Mouse (Mus musculus): ENCODE measurements around the gene Carf. TPM values are rescaled to one million over a fixed set of nuclear protein-coding genes. Genes with fewer than 3 reads are reported as not detected.
"Not testable (repeated sequence)": the region's sequence is repeated elsewhere in the genome, so short reads cannot be mapped to it uniquely, and the experiment has no call there.

Gene Carf
- 5.7 and 5.9 TPM in 2 replicates for polyA plus RNA-seq (2014; fragmentation: Nextera tagmentation; extraction: Ambion mirVana)

DNA sequence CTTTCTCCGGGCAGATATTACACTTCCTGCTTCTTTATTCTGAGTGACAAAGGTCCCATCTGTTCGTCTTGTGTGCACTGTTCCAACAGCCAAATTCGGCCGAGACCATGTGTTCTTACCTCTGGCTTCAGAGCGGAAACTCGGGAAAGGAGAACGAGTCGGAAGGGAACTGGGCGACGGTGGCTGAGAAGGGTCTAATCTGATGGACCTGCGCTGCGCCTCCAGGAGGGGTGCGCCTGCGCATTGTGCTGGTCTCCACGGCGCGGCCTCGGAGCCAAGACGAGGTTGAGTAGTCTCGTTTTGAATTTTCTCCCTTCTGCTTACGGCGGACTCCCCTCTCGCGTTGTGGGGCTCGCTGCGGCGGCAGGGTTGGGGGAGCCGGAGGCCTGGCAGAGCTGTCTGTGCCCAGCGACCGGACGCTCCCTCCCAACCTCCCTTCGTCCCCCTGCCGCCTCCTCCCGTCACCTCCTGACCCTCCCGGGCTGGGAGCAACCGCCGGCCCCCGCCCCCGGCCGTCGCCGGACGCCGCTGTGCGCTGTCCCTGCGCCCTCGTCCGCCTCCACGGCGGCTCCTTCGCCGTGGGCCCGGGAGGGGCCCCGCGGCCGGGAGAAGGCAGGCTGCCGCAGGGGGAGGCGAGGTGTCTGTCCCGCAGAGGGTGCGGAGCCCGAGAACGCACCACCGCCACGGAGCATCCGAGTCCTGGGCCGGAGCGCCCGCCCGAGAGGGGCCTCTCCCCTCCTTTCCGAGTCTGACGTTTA lies at the start of gene Carf, which contains the start of gene Wdr12:
Gene Carf (plus strand): TSS at position 224 of the 758 bp plus-strand sequence.
Gene Wdr12 (minus strand): TSS at position 622 of the 758 bp plus-strand sequence.
- Histone ChIP-seq H3K36me3 (ENCODE audit: control insufficient read depth, insufficient read depth, low read length) (no peaks in the 10 kb centered on the region), H3K4me2 (replicated peaks; ENCODE audit: low read depth, low read length) (peak within 1 kb of the TSS; percentile 66), H3K4me3 (ENCODE audit: low read depth, low read length) (peak within 1 kb of the TSS; percentile 61), H3K9ac (ENCODE audit: low read depth, low read length) (peak within 1 kb of the TSS; percentile 77), H3K27ac (ENCODE audit: low read depth, low read length) (peak within 1 kb of the TSS; percentile 90), H3K27me3 (ENCODE audit: control insufficient read depth, insufficient read depth, low read length) (no peaks in the 10 kb centered on the region), H3K9me3 (ENCODE audit: control insufficient read depth, low read length) (no peaks in the 10 kb centered on the region), H3K4me1 (replicated peaks; ENCODE audit: control insufficient read depth, insufficient read depth, low read length) (no peaks in the 10 kb centered on the region)
- peak; percentile 98 for ATAC-seq (ENCODE audit: low FRiP score)
- peak; percentile 97 for DNase-seq (ENCODE audit: low spot score)
- WGBS, result 1% methylated on average over 60 of the region's 71 CpGs

DNA sequence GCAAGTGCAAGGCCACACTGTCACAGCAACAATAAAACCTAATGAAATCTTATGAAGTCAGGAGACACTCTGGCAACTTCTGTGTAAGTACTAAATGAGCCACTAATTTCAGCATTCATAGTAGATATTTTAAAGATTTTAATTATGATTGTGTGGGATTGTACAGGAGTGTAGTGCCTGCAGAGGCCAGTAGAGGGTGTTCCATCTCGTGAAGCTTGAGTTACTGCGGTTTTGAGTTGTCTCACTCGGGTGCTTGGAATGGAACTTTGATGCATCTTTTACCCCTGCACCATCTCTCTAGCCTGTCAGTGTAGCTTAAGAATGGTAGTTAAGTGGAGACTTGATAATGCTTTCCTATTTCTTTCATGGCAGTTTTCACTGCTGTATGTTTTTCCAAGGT lies 43.4 kb upstream of the Carf start:
- Histone ChIP-seq H3K4me2 (replicated peaks; ENCODE audit: low read depth, low read length) (no peak overlapping the region), H3K9me3 (ENCODE audit: control insufficient read depth, low read length) (no peaks in the 10 kb centered on the region), H3K27ac (ENCODE audit: low read depth, low read length) (no peak overlapping the region), H3K36me3 (ENCODE audit: control insufficient read depth, insufficient read depth, low read length) (no peaks in the 10 kb centered on the region), H3K4me3 (ENCODE audit: low read depth, low read length) (no peak overlapping the region), H3K9ac (ENCODE audit: low read depth, low read length) (no peak overlapping the region), H3K4me1 (replicated peaks; ENCODE audit: control insufficient read depth, insufficient read depth, low read length) (no peaks in the 10 kb centered on the region), H3K27me3 (ENCODE audit: control insufficient read depth, insufficient read depth, low read length) (no peaks in the 10 kb centered on the region)
- 34% methylated on average over 3 of the region's 3 CpGs for whole genome bisulfite sequencing
- DNase-seq (ENCODE audit: low spot score) (no peak), ATAC-seq (ENCODE audit: low FRiP score) (no peak)

GRCm38 (mm10) chr1:60056310-60056709 lies 41.7 kb upstream of the Carf start:
- no peaks in the 10 kb centered on the region for H3K27me3 ChIP-seq (ENCODE audit: control insufficient read depth, insufficient read depth, low read length)
- 84% methylated on average over 3 of the region's 3 CpGs for WGBS
- H3K9ac ChIP-seq (ENCODE audit: low read depth, low read length), result no peak overlapping the region
- ATAC-seq (ENCODE audit: low FRiP score) (no peak), DNase-seq (ENCODE audit: low spot score) (no peak)
- H3K36me3 ChIP-seq (ENCODE audit: control insufficient read depth, insufficient read depth, low read length), result no peaks in the 10 kb centered on the region
- no peaks in the 10 kb centered on the region for H3K4me1 ChIP-seq (replicated peaks; ENCODE audit: control insufficient read depth, insufficient read depth, low read length)
- no peak overlapping the region for H3K4me3 ChIP-seq (ENCODE audit: low read depth, low read length)
- H3K4me2 ChIP-seq (replicated peaks; ENCODE audit: low read depth, low read length), result no peak overlapping the region
- no peaks in the 10 kb centered on the region for H3K9me3 ChIP-seq (ENCODE audit: control insufficient read depth, low read length)
- no peak overlapping the region for H3K27ac ChIP-seq (ENCODE audit: low read depth, low read length)

DNA sequence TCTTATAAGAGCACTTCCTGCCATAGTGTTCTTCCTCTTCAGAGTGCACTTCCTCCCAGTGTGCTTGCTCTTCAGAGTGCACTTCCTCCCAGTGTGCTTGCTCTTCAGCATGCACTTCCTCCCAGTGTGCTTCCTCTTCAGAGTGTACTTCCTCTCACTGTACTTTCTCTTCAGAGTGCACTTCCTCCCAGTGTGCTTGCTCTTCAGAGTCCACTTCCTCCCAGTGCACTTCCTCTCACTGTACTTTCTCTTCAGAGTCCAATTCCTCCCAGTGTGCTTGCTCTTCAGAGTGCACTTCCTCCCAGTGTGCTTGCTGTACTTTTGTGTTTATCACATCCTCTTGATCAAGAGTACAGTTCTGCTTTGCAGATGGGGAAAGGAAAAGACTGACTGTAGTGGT lies 27.3 kb upstream of the Carf start:
- not testable (repeated sequence) for ATAC-seq (ENCODE audit: low FRiP score); H3K9ac ChIP-seq (ENCODE audit: low read depth, low read length); H3K27me3 ChIP-seq (ENCODE audit: control insufficient read depth, insufficient read depth, low read length); DNase-seq (ENCODE audit: low spot score); H3K9me3 ChIP-seq (ENCODE audit: control insufficient read depth, low read length); H3K36me3 ChIP-seq (ENCODE audit: control insufficient read depth, insufficient read depth, low read length); H3K4me3 ChIP-seq (ENCODE audit: low read depth, low read length); H3K27ac ChIP-seq (ENCODE audit: low read depth, low read length); H3K4me1 ChIP-seq (replicated peaks; ENCODE audit: control insufficient read depth, insufficient read depth, low read length); H3K4me2 ChIP-seq (replicated peaks; ENCODE audit: low read depth, low read length)

- no peaks in the 10 kb centered on the region for H3K27me3 ChIP-seq (ENCODE audit: control insufficient read depth, insufficient read depth, low read length)
- no peaks in the 10 kb centered on the region for H3K36me3 ChIP-seq (ENCODE audit: control insufficient read depth, insufficient read depth, low read length)
- WGBS, result 71% methylated on average over 2 of the region's 2 CpGs
- H3K4me1 ChIP-seq (replicated peaks; ENCODE audit: control insufficient read depth, insufficient read depth, low read length), result no peaks in the 10 kb centered on the region
- no peak overlapping the region for H3K9ac ChIP-seq (ENCODE audit: low read depth, low read length)
- DNase-seq (ENCODE audit: low spot score) (no peak), ATAC-seq (ENCODE audit: low FRiP score) (no peak)
- no peak overlapping the region for H3K4me2 ChIP-seq (replicated peaks; ENCODE audit: low read depth, low read length)
- no peak overlapping the region for H3K27ac ChIP-seq (ENCODE audit: low read depth, low read length)
- no peaks in the 10 kb centered on the region for H3K9me3 ChIP-seq (ENCODE audit: control insufficient read depth, low read length)
- H3K4me3 ChIP-seq (ENCODE audit: low read depth, low read length), result no peak overlapping the region
Measured at GRCm38 (mm10) chr1:60074935-60075334, 23.1 kb upstream of the Carf start.

- no peak for ATAC-seq (ENCODE audit: low FRiP score)
- H3K4me1 ChIP-seq (replicated peaks; ENCODE audit: control insufficient read depth, insufficient read depth, low read length), result no peaks in the 10 kb centered on the region
- no peak for DNase-seq (ENCODE audit: low spot score)
- H3K9me3 ChIP-seq (ENCODE audit: control insufficient read depth, low read length), result no peaks in the 10 kb centered on the region
- 87% methylated on average over 3 of the region's 3 CpGs for WGBS
- no peak overlapping the region for H3K27ac ChIP-seq (ENCODE audit: low read depth, low read length)
- H3K4me3 ChIP-seq (ENCODE audit: low read depth, low read length), result no peak overlapping the region
- H3K4me2 ChIP-seq (replicated peaks; ENCODE audit: low read depth, low read length), result no peak overlapping the region
- H3K9ac ChIP-seq (ENCODE audit: low read depth, low read length), result no peak overlapping the region
- H3K27me3 ChIP-seq (ENCODE audit: control insufficient read depth, insufficient read depth, low read length), result no peaks in the 10 kb centered on the region
- no peaks in the 10 kb centered on the region for H3K36me3 ChIP-seq (ENCODE audit: control insufficient read depth, insufficient read depth, low read length)
Measured at GRCm38 (mm10) chr1:60075590-60075989, 22.5 kb upstream of the Carf start.

- DNase-seq (ENCODE audit: low spot score) (no peak), ATAC-seq (ENCODE audit: low FRiP score) (no peak)
- no peak overlapping the region for H3K4me2 ChIP-seq (replicated peaks; ENCODE audit: low read depth, low read length)
- H3K4me3 ChIP-seq (ENCODE audit: low read depth, low read length), result no peak overlapping the region
- H3K36me3 ChIP-seq (ENCODE audit: control insufficient read depth, insufficient read depth, low read length), result no peaks in the 10 kb centered on the region
- no peaks in the 10 kb centered on the region for H3K9me3 ChIP-seq (ENCODE audit: control insufficient read depth, low read length)
- H3K27ac ChIP-seq (ENCODE audit: low read depth, low read length), result no peak overlapping the region
- 88% methylated on average over 6 of the region's 6 CpGs for whole genome bisulfite sequencing
- no peaks in the 10 kb centered on the region for H3K4me1 ChIP-seq (replicated peaks; ENCODE audit: control insufficient read depth, insufficient read depth, low read length)
- H3K27me3 ChIP-seq (ENCODE audit: control insufficient read depth, insufficient read depth, low read length), result no peaks in the 10 kb centered on the region
- no peak overlapping the region for H3K9ac ChIP-seq (ENCODE audit: low read depth, low read length)
Measured at GRCm38 (mm10) chr1:60076411-60076810, 21.6 kb upstream of the Carf start.

DNA sequence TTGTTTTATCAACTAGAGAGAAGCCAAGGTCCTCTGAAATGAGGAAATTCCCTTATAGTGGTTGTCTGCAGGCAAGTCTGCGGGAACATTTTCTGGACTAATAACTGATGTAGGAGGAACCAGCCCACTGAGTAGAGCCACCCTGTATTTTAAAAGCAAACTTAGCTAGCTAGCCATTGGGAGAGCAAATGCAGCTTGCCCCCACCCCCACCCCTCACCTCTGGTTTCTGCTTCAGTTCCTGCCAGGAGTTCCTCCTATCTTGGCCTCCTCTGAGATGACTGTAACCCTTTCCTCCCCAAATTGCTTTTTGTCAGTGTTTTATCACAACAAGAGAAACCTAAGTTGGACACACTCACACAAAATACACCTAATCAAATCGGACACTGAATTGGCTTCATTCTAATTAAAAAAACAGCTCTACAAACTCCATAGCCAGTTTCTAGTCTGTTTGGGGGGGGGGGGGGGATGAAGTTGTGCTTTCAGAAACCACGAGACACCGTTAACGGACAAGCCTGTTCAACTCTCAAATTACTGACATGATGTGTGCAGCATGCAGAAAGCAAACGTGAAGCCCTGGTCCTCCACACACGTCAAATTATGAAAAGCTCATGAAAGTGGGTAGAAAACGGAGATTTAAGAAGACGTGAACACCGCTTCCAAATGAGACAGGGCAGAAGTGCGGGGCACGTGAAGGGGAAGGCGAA lies 1.3 kb upstream of the Carf start:
- no peak overlapping the region for H3K27ac ChIP-seq (ENCODE audit: low read depth, low read length)
- H3K9ac ChIP-seq (ENCODE audit: low read depth, low read length), result peak overlapping the region; percentile 52
- H3K27me3 ChIP-seq (ENCODE audit: control insufficient read depth, insufficient read depth, low read length), result no peaks in the 10 kb centered on the region
- ATAC-seq (ENCODE audit: low FRiP score) (no peak), DNase-seq (ENCODE audit: low spot score) (peak; percentile 25)
- H3K4me1 ChIP-seq (replicated peaks; ENCODE audit: control insufficient read depth, insufficient read depth, low read length), result no peaks in the 10 kb centered on the region
- H3K4me2 ChIP-seq (replicated peaks; ENCODE audit: low read depth, low read length), result peak overlapping the region; percentile 66
- H3K4me3 ChIP-seq (ENCODE audit: low read depth, low read length), result peak overlapping the region; percentile 61
- 11% methylated on average over 13 of the region's 13 CpGs for whole genome bisulfite sequencing
- no peaks in the 10 kb centered on the region for H3K36me3 ChIP-seq (ENCODE audit: control insufficient read depth, insufficient read depth, low read length)
- H3K9me3 ChIP-seq (ENCODE audit: control insufficient read depth, low read length), result no peaks in the 10 kb centered on the region
